Mouse (Mus musculus) E14TG2a.4 (cell line): ENCODE results near the gene Galnt17.

ENCODE experiments used
- CTCF ChIP-seq: conservative IDR thresholded peaks from 2 replicates; pipeline ENCODE4 v1.5.1; 2014; ENCODE audit warnings: low read length
- POU5F1 ChIP-seq: IDR thresholded peaks from 2 replicates; pipeline ENCODE4 v1.6.1; 2014; ENCODE audit warnings: low read length, borderline replicate concordance

DNA sequence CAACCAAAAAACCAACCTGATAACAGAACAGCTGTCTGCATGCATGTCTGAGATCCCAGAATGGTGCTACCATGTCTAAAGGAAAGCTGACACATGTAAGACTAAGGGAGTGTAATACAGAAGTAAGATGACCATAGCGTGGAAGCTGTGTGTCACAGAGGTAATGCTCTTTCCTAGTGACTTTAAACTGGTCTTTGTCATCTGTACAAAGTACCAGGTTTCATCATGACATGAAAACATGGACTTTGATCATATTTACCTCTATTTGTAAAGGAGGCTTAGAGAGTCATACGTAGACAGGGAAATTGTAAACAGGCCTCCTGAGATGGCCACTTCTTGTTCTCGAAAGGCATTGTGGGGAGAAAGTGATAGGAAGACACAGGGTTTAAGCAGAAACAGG is 449.6 kb downstream of the Galnt17 start:
- TF ChIP-seq CTCF (no peak), POU5F1 (no peak)
